Mouse (Mus musculus): Measurements from ENCODE around the gene Specc1l. TPM values are rescaled to one million over a fixed set of nuclear protein-coding genes. Genes with fewer than 3 reads are reported as not detected.

The Specc1l gene
- polyA plus RNA-seq, 1 experiment from 2014 or later, result 24.8 TPM

GRCm38 (mm10) chr10:75232612-75233155 is 20.8 kb downstream of the Specc1l start:
- no peak overlapping the region for H3K9ac ChIP-seq (ENCODE audit: low read length)
- WGBS, result 93% methylated on average over 4 of the region's 4 CpGs

GRCm38 (mm10) chr10:75233489-75233888 is 21.6 kb downstream of the Specc1l start:
- H3K4me3 ChIP-seq (ENCODE audit: low read depth, low read length), result no peak overlapping the region
- no peaks in the 10 kb centered on the region for H3K27me3 ChIP-seq (replicated peaks; ENCODE audit: control insufficient read depth, insufficient read depth, low read length)
- DNase-seq (ENCODE audit: low spot score), result no peak
- H3K36me3 ChIP-seq (ENCODE audit: control insufficient read depth, insufficient read depth, low read length), result peaks cover 49% of the 10 kb centered on the region
- no peak overlapping the region for H3K27ac ChIP-seq (ENCODE audit: low read depth)
- no peak overlapping the region for H3K4me2 ChIP-seq (ENCODE audit: low read length)
- no peaks in the 10 kb centered on the region for H3K4me1 ChIP-seq (replicated peaks; ENCODE audit: control insufficient read depth, insufficient read depth, low read length)
- H3K9me3 ChIP-seq (ENCODE audit: control insufficient read depth, low read length), result no peaks in the 10 kb centered on the region
- H3K9ac ChIP-seq (ENCODE audit: low read length), result no peak overlapping the region
- 59% methylated on average over 2 of the region's 2 CpGs for WGBS
- ATAC-seq (replicated peaks; ENCODE audit: low FRiP score, low TSS enrichment, low read depth), result peak; percentile 40; the same call in 1 of the 2 replicates

More at GRCm38 (mm10) chr10:75232612-75233155, 20.8 kb downstream of the Specc1l start:
- H3K4me3 ChIP-seq (ENCODE audit: low read depth, low read length), result no peak overlapping the region
- DNase-seq (ENCODE audit: low spot score) (no peak), ATAC-seq (replicated peaks; ENCODE audit: low FRiP score, low TSS enrichment, low read depth) (no peak)
- H3K4me1 ChIP-seq (replicated peaks; ENCODE audit: control insufficient read depth, insufficient read depth, low read length), result no peaks in the 10 kb centered on the region
- no peak overlapping the region for H3K4me2 ChIP-seq (ENCODE audit: low read length)
- H3K36me3 ChIP-seq (ENCODE audit: control insufficient read depth, insufficient read depth, low read length), result peaks cover 45% of the 10 kb centered on the region
- no peaks in the 10 kb centered on the region for H3K9me3 ChIP-seq (ENCODE audit: control insufficient read depth, low read length)
- no peak overlapping the region for H3K27ac ChIP-seq (ENCODE audit: low read depth)
- no peaks in the 10 kb centered on the region for H3K27me3 ChIP-seq (replicated peaks; ENCODE audit: control insufficient read depth, insufficient read depth, low read length)

- no peak overlapping the region for H3K4me3 ChIP-seq (ENCODE audit: low read depth, low read length)
- no peaks in the 10 kb centered on the region for H3K27me3 ChIP-seq (replicated peaks; ENCODE audit: control insufficient read depth, insufficient read depth, low read length)
- H3K4me1 ChIP-seq (replicated peaks; ENCODE audit: control insufficient read depth, insufficient read depth, low read length), result no peaks in the 10 kb centered on the region
- no peak overlapping the region for H3K9ac ChIP-seq (ENCODE audit: low read length)
- DNase-seq (ENCODE audit: low spot score) (no peak), ATAC-seq (replicated peaks; ENCODE audit: low FRiP score, low TSS enrichment, low read depth) (no peak)
- H3K36me3 ChIP-seq (ENCODE audit: control insufficient read depth, insufficient read depth, low read length), result peaks cover 43% of the 10 kb centered on the region
- 85% methylated on average over 2 of the region's 2 CpGs for WGBS
- no peak overlapping the region for H3K27ac ChIP-seq (ENCODE audit: low read depth)
- no peak overlapping the region for H3K4me2 ChIP-seq (ENCODE audit: low read length)
- H3K9me3 ChIP-seq (ENCODE audit: control insufficient read depth, low read length), result no peaks in the 10 kb centered on the region
These were observed 23.9 kb downstream of the Specc1l start for GRCm38 (mm10) chr10:75235726-75236125.

GRCm38 (mm10) chr10:75236156-75236555 is 24.3 kb downstream of the Specc1l start:
- Histone ChIP-seq H3K4me3 (ENCODE audit: low read depth, low read length) (no peak overlapping the region), H3K4me2 (ENCODE audit: low read length) (no peak overlapping the region), H3K27me3 (replicated peaks; ENCODE audit: control insufficient read depth, insufficient read depth, low read length) (no peaks in the 10 kb centered on the region), H3K9me3 (ENCODE audit: control insufficient read depth, low read length) (no peaks in the 10 kb centered on the region), H3K27ac (ENCODE audit: low read depth) (no peak overlapping the region), H3K9ac (ENCODE audit: low read length) (no peak overlapping the region), H3K4me1 (replicated peaks; ENCODE audit: control insufficient read depth, insufficient read depth, low read length) (no peaks in the 10 kb centered on the region), H3K36me3 (ENCODE audit: control insufficient read depth, insufficient read depth, low read length) (peaks cover 43% of the 10 kb centered on the region)
- DNase-seq (ENCODE audit: low spot score) (no peak), ATAC-seq (replicated peaks; ENCODE audit: low FRiP score, low TSS enrichment, low read depth) (no peak)
- 98% methylated on average over 3 of the region's 3 CpGs for WGBS

DNA sequence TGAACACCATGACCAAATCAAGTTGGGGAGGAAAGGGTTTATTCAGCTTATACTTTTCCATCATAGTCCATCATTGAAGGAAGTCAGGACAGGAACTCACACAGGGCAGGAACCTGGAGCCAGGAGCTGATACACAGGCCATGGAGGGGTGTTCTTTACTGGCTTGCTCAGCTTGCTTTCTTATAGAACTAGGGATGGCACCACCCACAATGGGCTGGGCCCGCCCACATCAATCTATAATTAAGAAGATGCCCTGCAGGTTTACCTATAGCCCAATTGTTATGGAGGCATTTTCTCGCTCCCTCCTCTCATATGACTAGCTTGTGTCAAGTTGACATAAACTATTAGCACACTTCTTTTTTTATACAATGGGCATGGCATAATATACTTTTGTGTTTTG is 25.3 kb downstream of the Specc1l start:
- H3K4me3 ChIP-seq (ENCODE audit: low read depth, low read length), result no peak overlapping the region
- no peak overlapping the region for H3K9ac ChIP-seq (ENCODE audit: low read length)
- H3K4me1 ChIP-seq (replicated peaks; ENCODE audit: control insufficient read depth, insufficient read depth, low read length), result no peaks in the 10 kb centered on the region
- ATAC-seq (replicated peaks; ENCODE audit: low FRiP score, low TSS enrichment, low read depth), result no peak
- H3K36me3 ChIP-seq (ENCODE audit: control insufficient read depth, insufficient read depth, low read length), result peaks cover 44% of the 10 kb centered on the region
- H3K27ac ChIP-seq (ENCODE audit: low read depth), result no peak overlapping the region
- no peaks in the 10 kb centered on the region for H3K9me3 ChIP-seq (ENCODE audit: control insufficient read depth, low read length)
- no peak for DNase-seq (ENCODE audit: low spot score)
- no peak overlapping the region for H3K4me2 ChIP-seq (ENCODE audit: low read length)
- H3K27me3 ChIP-seq (replicated peaks; ENCODE audit: control insufficient read depth, insufficient read depth, low read length), result no peaks in the 10 kb centered on the region
- WGBS, result 86% methylated on average over 2 of the region's 2 CpGs

- DNase-seq (ENCODE audit: low spot score) (no peak), ATAC-seq (replicated peaks; ENCODE audit: low FRiP score, low TSS enrichment, low read depth) (no peak)
- H3K9me3 ChIP-seq (ENCODE audit: control insufficient read depth, low read length), result no peaks in the 10 kb centered on the region
- H3K4me1 ChIP-seq (replicated peaks; ENCODE audit: control insufficient read depth, insufficient read depth, low read length), result no peaks in the 10 kb centered on the region
- no peaks in the 10 kb centered on the region for H3K27me3 ChIP-seq (replicated peaks; ENCODE audit: control insufficient read depth, insufficient read depth, low read length)
- H3K36me3 ChIP-seq (ENCODE audit: control insufficient read depth, insufficient read depth, low read length), result peaks cover 65% of the 10 kb centered on the region
- no peak overlapping the region for H3K27ac ChIP-seq (ENCODE audit: low read depth)
- H3K4me3 ChIP-seq (ENCODE audit: low read depth, low read length), result no peak overlapping the region
- 77% methylated on average over 8 of the region's 8 CpGs for WGBS
- H3K9ac ChIP-seq (ENCODE audit: low read length), result no peak overlapping the region
- no peak overlapping the region for H3K4me2 ChIP-seq (ENCODE audit: low read length)
These were observed 28.8 kb downstream of the Specc1l start for GRCm38 (mm10) chr10:75240583-75241250.

DNA sequence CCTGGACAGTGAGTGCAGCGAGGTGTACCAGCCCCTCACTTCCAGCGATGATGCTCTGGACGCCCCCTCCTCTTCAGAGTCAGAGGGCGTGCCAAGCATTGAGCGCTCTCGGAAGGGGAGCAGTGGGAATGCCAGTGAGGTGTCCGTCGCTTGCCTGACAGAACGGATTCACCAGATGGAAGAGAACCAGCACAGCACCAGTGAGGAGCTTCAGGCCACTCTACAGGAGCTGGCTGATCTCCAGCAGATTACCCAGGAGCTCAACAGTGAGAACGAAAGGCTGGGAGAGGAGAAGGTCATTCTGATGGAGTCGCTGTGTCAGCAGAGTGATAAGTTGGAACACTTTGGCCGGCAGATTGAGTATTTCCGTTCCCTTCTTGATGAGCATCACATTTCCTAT is 33.9 kb downstream of the Specc1l start:
- DNase-seq (ENCODE audit: low spot score) (no peak), ATAC-seq (replicated peaks; ENCODE audit: low FRiP score, low TSS enrichment, low read depth) (no peak)
- Histone ChIP-seq H3K9me3 (ENCODE audit: control insufficient read depth, low read length) (no peaks in the 10 kb centered on the region), H3K36me3 (ENCODE audit: control insufficient read depth, insufficient read depth, low read length) (peaks cover 90% of the 10 kb centered on the region), H3K27me3 (replicated peaks; ENCODE audit: control insufficient read depth, insufficient read depth, low read length) (no peaks in the 10 kb centered on the region), H3K4me1 (replicated peaks; ENCODE audit: control insufficient read depth, insufficient read depth, low read length) (no peaks in the 10 kb centered on the region), H3K4me3 (ENCODE audit: low read depth, low read length) (no peak overlapping the region), H3K9ac (ENCODE audit: low read length) (no peak overlapping the region), H3K27ac (ENCODE audit: low read depth) (no peak overlapping the region), H3K4me2 (ENCODE audit: low read length) (no peak overlapping the region)
- 91% methylated on average over 13 of the region's 13 CpGs for WGBS

- WGBS, result 85% methylated on average over 10 of the region's 10 CpGs
- Histone ChIP-seq H3K36me3 (ENCODE audit: control insufficient read depth, insufficient read depth, low read length) (peaks cover 84% of the 10 kb centered on the region), H3K4me1 (replicated peaks; ENCODE audit: control insufficient read depth, insufficient read depth, low read length) (no peaks in the 10 kb centered on the region), H3K4me2 (ENCODE audit: low read length) (no peak overlapping the region), H3K27ac (ENCODE audit: low read depth) (no peak overlapping the region), H3K27me3 (replicated peaks; ENCODE audit: control insufficient read depth, insufficient read depth, low read length) (no peaks in the 10 kb centered on the region), H3K9ac (ENCODE audit: low read length) (no peak overlapping the region), H3K4me3 (ENCODE audit: low read depth, low read length) (no peak overlapping the region), H3K9me3 (ENCODE audit: control insufficient read depth, low read length) (no peaks in the 10 kb centered on the region)
- no peak for DNase-seq (ENCODE audit: low spot score)
- ATAC-seq (replicated peaks; ENCODE audit: low FRiP score, low TSS enrichment, low read depth), result no peak
These were observed 34.5 kb downstream of the Specc1l start for GRCm38 (mm10) chr10:75246331-75246730.

DNA sequence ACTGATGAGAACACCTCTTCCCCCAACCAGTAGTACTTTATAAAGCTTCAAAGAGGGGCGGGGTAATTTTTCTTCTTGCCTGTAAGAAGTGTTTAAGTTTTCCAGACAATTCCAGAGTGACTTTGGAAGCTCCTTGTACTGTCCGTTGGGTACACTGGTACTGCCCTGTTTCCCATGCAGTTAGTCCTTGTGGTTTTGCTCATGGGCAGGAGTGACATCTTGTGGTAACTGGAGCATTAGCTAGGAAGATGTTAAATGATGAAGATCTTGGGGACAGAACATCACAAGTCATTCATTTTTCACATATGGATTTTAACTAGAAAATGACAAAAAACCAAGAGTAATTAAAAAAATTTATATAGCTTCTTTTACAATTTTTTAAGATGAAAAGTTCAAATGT is 39.1 kb downstream of the Specc1l start:
- WGBS, result 70% methylated on average over 2 of the region's 2 CpGs
- Histone ChIP-seq H3K4me2 (ENCODE audit: low read length) (no peak overlapping the region), H3K4me1 (replicated peaks; ENCODE audit: control insufficient read depth, insufficient read depth, low read length) (no peaks in the 10 kb centered on the region), H3K27ac (ENCODE audit: low read depth) (no peak overlapping the region), H3K9ac (ENCODE audit: low read length) (no peak overlapping the region), H3K36me3 (ENCODE audit: control insufficient read depth, insufficient read depth, low read length) (peaks cover 63% of the 10 kb centered on the region), H3K27me3 (replicated peaks; ENCODE audit: control insufficient read depth, insufficient read depth, low read length) (no peaks in the 10 kb centered on the region), H3K9me3 (ENCODE audit: control insufficient read depth, low read length) (no peaks in the 10 kb centered on the region), H3K4me3 (ENCODE audit: low read depth, low read length) (no peak overlapping the region)
- DNase-seq (ENCODE audit: low spot score) (no peak), ATAC-seq (replicated peaks; ENCODE audit: low FRiP score, low TSS enrichment, low read depth) (no peak)
